Mouse (Mus musculus): Measurements from ENCODE around the gene Rimbp3. TPM values are rescaled to one million over a fixed set of nuclear protein-coding genes. Genes with fewer than 3 reads are reported as not detected.

The Rimbp3 gene
- total RNA-seq, 2 experiments from 2014 or later, result 0.58 to 0.69 TPM

- no peak for ATAC-seq (replicated peaks; ENCODE audit: poor library complexity)
Observed at GRCm38 (mm10) chr16:17254005-17254597, 45.7 kb downstream of the Rimbp3 start.

- no peak for ATAC-seq (replicated peaks; ENCODE audit: poor library complexity)
Observed at GRCm38 (mm10) chr16:17255270-17255669, 46.9 kb downstream of the Rimbp3 start.

- peak; percentile 48 for ATAC-seq (replicated peaks; ENCODE audit: poor library complexity)
Observed at GRCm38 (mm10) chr16:17257359-17257821, 49.0 kb downstream of the Rimbp3 start.

GRCm38 (mm10) chr16:17258917-17259316 lies 50.5 kb downstream of the Rimbp3 start:
- no peak for ATAC-seq (replicated peaks; ENCODE audit: poor library complexity)

GRCm38 (mm10) chr16:17261341-17261740 lies 52.9 kb downstream of the Rimbp3 start:
- no peak for ATAC-seq (replicated peaks; ENCODE audit: poor library complexity)

Other genes starting within 250 kb of the Rimbp3 start
- 144 TPM in 2 replicates for gene Mapk1, start 225.2 kb upstream of the Rimbp3 start, total RNA-seq (2015)
- 136 and 152 TPM in 2 replicates for gene Mapk1, start 225.2 kb upstream of the Rimbp3 start, total RNA-seq (2017)
- 0.49 and 3.5 TPM in 2 replicates for gene Ypel1, start 138.9 kb upstream of the Rimbp3 start, total RNA-seq (2015)
- 0.54 and 2.4 TPM in 2 replicates for gene Ypel1, start 138.9 kb upstream of the Rimbp3 start, total RNA-seq (2017)
- gene Ppil2, start 97.3 kb upstream of the Rimbp3 start, total RNA-seq (2015), result 63.6 and 73.0 TPM in 2 replicates
- gene Ppil2, start 97.3 kb upstream of the Rimbp3 start, total RNA-seq (2017), result 86.8 and 99.8 TPM in 2 replicates
- gene 2610318N02Rik, start 83.4 kb upstream of the Rimbp3 start, total RNA-seq (2015), result 37.9 and 38.9 TPM in 2 replicates
- gene 2610318N02Rik, start 83.4 kb upstream of the Rimbp3 start, total RNA-seq (2017), result 22.4 and 25.9 TPM in 2 replicates
- 197 and 208 TPM in 2 replicates for gene Sdf2l1, start 76.2 kb upstream of the Rimbp3 start, total RNA-seq (2015)
- gene Sdf2l1, start 76.2 kb upstream of the Rimbp3 start, total RNA-seq (2017), result 162 and 222 TPM in 2 replicates
- gene Ydjc, start 64.0 kb upstream of the Rimbp3 start, total RNA-seq (2015), result 25.7 TPM in 2 replicates
- gene Ydjc, start 64.0 kb upstream of the Rimbp3 start, total RNA-seq (2017), result 23.5 and 24.4 TPM in 2 replicates
- 2.2 and 4.8 TPM in 2 replicates for gene Ccdc116, start 61.4 kb upstream of the Rimbp3 start, total RNA-seq (2015)
- 2.0 and 8.1 TPM in 2 replicates for gene Ccdc116, start 61.4 kb upstream of the Rimbp3 start, total RNA-seq (2017)
- 312 and 333 TPM in 2 replicates for gene Ube2l3, start 6.0 kb upstream of the Rimbp3 start, total RNA-seq (2015)
- 87.5 and 107 TPM in 2 replicates for gene Ube2l3, start 6.0 kb upstream of the Rimbp3 start, total RNA-seq (2017)
- gene Hic2, start 25.0 kb downstream of the Rimbp3 start, total RNA-seq (2015), result 1.8 and 1.9 TPM in 2 replicates
- 2.1 and 2.3 TPM in 2 replicates for gene Hic2, start 25.0 kb downstream of the Rimbp3 start, total RNA-seq (2017)
- 4.2 and 5.2 TPM in 2 replicates for gene Tmem191c, start 67.5 kb downstream of the Rimbp3 start, total RNA-seq (2015)
- 5.5 and 8.8 TPM in 2 replicates for gene Tmem191c, start 67.5 kb downstream of the Rimbp3 start, total RNA-seq (2017)
- not detected in 2 replicates for gene Serpind1, start 122.8 kb downstream of the Rimbp3 start, total RNA-seq (2015)
- not detected in 2 replicates for gene Serpind1, start 122.8 kb downstream of the Rimbp3 start, total RNA-seq (2017)
- 16.5 and 18.5 TPM in 2 replicates for gene Snap29, start 197.4 kb downstream of the Rimbp3 start, total RNA-seq (2015)
- 17.9 and 18.0 TPM in 2 replicates for gene Snap29, start 197.4 kb downstream of the Rimbp3 start, total RNA-seq (2017)
- gene Pi4ka, start 197.7 kb downstream of the Rimbp3 start, total RNA-seq (2015), result 55.4 and 58.1 TPM in 2 replicates
- 28.1 and 39.4 TPM in 2 replicates for gene Pi4ka, start 197.7 kb downstream of the Rimbp3 start, total RNA-seq (2017)
- 24.6 and 25.9 TPM in 2 replicates for gene Crkl, start 243.4 kb downstream of the Rimbp3 start, total RNA-seq (2015)
- gene Crkl, start 243.4 kb downstream of the Rimbp3 start, total RNA-seq (2017), result 17.8 and 18.5 TPM in 2 replicates